Mouse (Mus musculus): ENCODE data around the gene Klf7. TPM values are rescaled to one million over a fixed set of nuclear protein-coding genes. Genes with fewer than 3 reads are reported as not detected.
A peak's percentile ranks its signal among the peaks of the same experiment; 100 is the strongest.

The Klf7 gene
- polyA plus RNA-seq, 2 experiments from 2014 or later: 30.0 to 36.1 TPM

DNA sequence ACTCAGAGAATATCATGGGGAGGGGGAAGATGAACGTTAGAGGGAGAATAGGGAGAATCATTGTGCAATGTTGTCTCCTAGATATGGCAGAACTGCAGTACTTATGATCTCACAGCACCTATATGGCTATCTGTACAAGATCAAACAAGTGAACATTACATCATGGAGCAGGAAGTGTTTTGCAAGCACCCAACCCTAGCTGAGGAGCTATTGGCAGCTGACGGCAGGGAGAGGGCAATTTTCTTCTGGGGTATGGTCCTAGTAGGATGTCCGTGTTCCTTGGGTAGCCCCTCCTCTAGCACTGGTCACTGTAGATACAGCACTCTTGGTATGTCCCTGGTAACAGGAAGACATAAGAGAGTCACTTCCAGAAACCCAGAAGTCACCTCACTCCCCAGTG, 17.4 kb downstream of the Klf7 start:
- peak; percentile 80 for ATAC-seq

DNA sequence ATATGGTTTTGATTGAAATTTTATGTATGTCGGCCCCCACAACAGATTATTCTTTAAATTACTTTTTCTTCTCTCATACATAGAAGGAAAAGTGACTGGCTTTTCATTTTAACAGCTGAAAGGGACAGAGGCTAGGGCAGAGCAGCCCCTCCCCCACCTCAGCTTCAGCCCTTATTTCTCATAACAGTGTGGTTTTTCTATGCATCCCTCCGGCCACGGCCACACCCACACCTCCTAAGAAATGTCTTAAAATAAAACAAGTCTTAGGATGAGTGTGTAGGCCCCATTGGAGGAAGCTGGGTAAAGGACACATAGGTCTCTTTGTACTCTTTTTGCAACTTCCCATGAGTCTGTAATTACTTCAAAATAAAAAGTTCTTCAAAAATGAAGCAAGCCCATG, 20.8 kb downstream of the Klf7 start:
- no peak for ATAC-seq

DNA sequence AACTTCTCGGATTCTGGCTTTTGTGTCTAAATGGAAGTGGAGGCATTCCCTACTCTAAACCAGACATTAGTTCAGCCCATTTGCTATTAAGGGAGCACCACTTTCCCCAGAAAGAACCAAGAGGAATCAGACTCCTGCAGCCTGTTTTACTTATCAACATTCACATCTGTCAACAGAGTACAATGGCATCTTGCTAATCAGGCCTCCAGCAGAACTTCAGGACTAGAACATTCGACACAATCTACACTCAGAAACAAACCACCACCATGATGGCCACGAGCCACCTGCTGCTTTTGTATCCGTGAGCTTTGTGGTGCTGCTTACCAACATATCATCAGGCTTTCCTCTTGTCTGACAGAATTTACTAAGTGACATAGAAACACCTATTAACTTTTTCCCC, 23.3 kb downstream of the Klf7 start:
- no peak for ATAC-seq

DNA sequence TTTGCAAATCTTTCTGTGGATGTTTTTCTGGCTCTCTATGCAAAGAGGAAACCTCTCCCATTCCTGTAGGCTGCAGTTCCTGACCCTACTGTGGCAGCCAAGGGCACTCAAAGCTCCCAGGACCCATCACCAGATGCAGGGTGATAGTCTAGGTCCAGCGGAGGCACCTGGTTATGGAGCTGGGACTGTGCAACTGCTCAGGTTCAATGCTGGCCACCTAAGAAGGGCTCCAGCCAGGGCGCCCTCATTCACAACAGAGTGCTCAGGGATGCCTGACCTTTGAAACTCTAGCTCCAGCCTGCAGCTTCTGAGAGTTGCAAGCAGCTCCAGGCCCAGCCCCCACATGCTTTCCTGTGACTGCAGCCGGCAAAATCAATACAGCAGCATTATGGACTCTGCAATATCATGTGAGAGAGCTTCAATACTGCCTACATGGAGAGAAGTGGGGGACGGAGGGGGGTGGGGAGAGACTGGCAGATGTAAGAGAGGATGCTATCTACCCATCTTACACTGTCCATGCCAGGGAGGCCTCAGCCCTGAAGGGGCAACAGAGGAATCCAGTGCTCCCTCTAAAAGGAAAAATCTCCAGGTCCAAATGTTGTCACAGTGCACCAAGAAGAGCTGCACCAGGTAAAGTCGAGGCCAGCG, 24.3 kb downstream of the Klf7 start:
- ATAC-seq: no peak

DNA sequence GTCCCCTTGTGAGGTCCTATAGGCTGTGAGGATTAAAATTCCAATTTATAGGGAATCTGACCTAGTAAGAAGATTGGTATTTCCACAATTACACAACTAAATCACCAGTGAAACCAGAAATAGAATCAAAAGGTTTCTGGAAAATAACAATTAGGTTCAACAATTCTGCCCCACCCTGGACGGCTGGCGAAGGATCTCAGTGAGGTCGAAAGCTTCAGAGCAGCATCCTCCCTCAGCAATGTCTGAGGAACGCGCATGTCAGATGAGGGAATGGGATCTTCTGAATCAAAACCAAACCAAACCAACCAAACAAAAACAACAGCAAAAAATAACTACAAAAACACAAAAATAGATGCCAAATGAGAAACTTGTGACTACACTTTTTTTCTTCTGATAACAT, 29.1 kb downstream of the Klf7 start:
- no peak for ATAC-seq

DNA sequence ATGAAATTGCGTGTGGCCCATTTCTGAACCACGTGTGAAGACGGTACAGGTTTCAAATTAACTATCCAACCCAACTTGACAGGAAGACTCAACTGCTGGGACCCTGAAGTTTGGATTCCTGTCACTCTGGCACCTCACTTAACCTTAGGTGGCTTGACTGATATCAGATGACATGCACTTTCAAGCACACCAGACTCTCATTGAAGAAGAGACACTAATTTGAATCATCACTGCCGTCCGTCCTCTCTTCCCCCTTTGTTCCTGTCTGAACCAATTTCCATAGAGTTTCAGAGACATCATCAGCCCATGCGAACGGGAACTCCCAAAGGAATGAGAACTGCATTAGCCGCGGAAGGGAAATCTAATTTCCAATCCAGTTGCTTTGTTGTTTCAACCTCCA, 30.5 kb downstream of the Klf7 start:
- no peak for ATAC-seq

DNA sequence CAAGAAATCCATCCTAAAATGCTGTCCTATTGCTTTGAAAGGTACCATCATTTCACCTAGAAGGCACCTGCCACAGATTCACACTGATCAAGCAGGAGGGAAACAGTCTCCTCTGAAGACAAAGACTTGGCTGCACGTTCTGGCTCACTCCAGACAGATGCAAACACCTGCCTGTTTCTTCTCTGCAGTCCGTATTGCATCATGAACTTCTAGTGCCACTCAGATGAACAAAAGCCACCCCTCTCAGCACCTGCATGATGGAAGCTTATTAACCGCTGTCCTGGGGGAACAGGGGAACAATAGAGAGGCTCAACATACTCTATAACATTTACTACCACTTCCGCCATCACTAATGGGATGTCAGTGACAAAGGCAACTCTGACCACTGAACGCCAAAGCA, 31.5 kb downstream of the Klf7 start:
- ATAC-seq: no peak

DNA sequence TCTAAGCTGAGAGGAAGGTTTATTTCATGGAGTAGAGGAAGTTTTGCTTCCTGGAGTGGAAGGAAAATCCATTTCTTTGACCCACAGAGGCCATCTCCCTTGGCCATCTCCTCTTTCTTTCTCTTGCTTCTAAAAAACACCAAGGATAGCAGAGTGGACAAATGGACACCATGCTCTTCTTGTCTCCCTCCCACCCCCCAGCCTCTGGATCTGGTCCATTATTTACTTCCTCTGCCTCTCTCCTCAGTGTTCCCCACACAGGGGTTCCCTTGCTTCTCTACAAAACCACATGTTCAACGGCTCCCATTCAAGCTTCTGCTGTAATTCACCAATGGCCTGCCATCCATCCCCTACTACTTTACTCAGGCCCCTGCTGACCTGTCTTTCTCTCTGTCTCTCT, 32.4 kb downstream of the Klf7 start:
- no peak for ATAC-seq

DNA sequence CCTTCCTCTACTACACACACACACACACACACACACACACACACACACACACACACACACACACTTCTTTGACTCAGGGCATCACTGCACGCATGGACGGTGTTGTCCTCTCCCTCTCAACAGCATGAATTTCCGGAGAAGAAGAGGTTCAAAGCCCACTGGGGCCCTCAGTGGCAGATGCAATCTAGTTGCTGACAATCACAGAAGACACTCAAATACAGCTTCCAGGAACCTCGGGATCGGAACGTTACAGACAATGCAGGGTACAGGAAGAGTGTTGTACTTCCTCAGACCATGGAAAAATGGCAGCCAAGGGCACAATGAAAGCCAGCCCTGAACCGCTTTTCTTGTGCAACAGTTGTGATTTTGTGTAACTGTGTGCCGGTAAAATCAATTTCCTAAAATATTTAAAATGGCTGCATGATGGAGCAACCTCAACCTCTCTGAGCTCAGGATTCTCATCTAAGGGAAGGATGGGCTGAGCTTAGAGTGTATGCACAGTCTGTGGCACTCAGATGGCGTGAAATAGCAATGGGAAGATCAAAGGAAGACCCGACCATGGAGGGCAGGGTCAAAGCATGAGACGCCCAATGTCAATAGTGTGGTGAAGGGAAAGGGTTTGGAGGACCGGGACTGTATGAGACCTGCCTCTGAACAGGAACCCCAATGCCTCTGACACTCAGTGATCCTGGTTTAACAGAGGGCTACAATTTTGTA, 33.3 kb downstream of the Klf7 start:
- no peak for ATAC-seq

DNA sequence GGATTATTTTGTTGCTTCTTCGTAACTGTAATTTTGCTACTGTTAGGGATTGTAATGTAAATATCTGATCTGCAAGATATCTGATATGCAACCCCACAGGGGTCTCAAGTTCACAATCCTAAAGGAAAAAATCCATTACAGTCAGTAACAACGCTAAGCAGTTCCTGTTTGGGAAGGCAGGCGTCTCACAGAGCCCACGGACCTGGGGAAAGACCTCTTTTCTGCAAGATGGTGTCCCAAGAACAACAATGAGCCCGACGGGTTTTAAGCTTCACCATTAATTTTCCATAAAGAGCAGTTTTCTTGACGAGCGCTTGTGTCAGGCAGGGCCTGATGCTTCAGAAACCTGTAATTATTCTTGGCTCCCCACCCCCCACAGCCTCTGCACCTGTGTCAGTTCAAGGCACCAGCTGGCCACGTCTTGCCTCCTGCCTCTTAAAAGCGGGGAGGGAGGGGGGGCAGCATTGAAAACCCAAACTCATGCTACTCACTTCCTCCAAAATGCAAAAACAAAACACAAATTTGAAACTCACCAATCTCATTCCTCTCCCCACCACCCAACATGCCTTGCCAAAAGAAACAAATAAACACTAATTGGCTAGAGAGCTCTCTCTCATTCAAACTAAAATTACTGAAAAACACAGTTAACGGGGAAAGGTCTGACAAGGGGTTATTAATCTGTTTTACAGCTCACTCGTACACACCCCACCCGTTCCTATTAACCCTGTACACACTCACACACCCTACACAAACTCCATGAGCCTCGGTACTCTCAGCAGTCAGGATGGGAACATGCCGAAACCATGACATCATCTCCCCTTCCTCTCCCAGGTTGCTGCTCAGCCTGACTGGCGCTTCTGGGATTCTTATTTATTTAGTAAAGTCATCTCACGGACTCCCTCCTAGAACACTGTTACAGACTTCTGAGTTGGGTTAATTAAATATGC, 34.2 kb downstream of the Klf7 start:
- peak; percentile 37 for ATAC-seq

DNA sequence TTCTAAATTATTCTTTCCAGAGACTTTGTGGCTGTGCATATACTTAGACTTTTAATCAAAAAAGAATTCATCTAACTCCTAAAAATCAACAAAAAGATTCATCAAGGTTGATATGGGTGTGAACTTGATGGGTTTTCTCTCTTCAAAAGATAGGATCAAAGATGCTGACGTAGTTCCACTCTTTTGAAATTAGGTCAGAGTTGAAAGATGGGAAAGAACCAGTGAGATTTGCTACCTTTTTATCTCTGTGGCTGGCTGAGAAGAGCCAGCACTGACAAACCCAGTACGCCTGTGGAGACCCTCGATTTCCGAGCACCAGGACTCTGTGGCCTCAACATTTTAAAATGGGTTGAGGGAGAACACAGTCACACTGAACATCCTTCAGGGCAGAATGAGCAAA, 36.2 kb downstream of the Klf7 start:
- peak; percentile 67 for ATAC-seq

DNA sequence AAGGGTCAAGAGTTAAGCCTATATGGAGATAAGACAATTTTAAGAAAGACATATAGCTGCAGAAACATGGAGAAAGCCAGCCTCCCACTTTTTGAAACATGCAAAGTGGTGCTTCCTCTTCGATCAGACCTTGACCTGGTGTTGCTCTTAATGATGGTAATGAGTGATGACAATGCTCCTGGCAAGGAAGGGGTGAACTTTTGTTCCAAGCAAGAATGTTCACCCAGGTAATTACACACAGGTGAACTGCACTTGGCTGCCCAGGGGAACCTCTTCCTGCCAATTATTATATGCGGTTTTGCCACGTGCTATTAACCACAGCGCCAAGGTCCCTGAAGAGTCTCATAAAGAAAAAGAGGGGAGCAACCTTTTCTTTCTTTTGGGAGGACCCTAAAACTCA, 36.7 kb downstream of the Klf7 start:
- peak; percentile 21 for ATAC-seq

DNA sequence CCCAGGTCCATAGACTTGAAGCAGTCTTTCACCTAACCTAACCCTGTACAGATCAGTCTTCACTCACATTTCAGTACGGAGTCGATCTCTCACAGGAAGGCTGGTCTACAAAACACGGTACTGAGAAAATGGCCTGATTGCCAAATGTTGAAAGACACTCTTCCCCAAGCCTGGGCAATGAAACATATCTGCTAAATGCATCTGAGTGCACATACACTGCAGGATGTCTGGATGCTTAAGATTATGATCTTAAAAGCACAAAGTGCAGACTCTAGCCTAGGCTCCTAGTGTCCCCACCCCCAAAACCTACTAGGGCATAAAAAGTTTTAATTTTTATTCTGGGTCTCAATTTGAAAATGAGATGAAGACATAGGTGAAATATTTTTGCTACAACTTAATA, 37.4 kb downstream of the Klf7 start:
- no peak for ATAC-seq

DNA sequence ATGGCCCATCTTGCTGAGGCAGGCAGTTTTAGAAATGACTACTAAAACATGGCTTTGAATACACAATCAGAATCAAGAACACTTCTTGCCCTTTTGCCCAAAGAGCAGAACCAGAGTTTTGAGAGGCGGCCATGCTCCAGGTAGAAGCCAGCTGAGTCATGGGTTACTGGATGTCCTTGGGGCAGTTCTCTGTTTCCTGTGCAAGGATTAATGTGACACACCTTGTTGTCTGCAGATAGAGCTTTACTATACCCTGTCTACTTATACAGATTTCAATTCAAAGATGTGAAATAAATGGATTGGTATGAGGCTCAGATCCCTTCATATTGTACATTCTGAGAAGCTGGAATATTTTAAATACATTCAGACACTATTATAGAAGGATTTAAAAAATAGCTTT, 40.3 kb downstream of the Klf7 start:
- peak; percentile 21 for ATAC-seq

DNA sequence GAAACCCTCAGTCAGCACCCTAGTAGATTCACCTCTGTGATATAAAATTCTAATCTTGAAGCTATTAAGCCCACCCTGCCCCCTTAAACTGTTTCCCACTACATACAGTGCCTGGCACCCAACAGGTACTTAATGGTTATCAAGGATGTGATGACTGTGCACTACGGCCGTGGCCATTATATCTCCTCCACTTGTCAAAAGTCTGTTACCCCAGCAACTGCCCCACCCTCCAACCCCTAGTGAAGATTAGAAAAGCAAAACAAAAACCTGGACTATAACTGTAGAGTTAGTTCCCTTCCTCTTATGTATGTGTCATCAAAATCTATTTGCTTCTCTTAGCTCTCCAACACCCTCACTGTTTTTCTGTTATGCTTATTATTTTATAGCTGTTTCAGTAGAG, 40.9 kb downstream of the Klf7 start:
- ATAC-seq: peak; percentile 17

DNA sequence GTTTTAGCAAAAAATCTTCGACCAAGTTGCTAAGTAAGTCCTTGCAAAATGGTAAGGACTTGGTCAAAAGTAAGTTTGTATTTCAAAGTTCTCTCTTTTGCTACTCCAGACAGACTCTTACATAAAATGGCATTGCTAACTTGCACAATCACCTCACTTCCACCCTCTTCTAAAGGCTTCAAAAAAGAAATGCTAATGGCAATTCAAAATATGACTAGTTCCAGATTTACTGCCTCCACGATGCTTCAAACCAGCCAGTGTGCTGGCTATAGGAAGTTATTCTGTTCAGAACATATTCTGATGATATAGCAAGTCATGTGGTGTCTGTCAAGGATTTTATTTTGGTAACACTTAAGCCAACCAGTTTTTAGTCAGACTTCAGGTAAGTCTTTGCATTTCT, 41.8 kb downstream of the Klf7 start:
- ATAC-seq: no peak

DNA sequence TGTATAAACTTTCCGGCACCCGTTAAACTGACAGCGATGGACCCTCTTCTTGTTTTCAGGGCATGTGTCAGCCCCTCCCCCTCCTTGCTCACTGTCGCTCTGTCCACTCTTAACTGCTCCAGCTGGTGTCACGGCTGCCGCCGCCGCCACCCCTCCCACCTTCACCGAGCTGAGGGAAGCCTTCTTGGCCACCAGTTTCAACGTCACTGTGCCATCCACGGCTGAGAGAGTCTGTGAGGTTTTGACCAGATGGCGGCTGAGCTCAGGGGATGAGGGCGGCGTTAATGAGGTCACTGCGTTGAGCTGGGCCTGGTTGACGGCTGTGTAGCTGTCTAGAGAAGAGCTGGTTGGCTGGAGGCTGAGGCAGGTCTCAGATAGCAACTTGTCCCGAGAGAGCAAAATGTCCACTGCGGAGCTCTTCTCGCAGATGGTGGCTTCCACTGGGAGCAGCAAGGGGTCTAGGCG, 43.3 kb downstream of the Klf7 start:
- no peak for ATAC-seq

DNA sequence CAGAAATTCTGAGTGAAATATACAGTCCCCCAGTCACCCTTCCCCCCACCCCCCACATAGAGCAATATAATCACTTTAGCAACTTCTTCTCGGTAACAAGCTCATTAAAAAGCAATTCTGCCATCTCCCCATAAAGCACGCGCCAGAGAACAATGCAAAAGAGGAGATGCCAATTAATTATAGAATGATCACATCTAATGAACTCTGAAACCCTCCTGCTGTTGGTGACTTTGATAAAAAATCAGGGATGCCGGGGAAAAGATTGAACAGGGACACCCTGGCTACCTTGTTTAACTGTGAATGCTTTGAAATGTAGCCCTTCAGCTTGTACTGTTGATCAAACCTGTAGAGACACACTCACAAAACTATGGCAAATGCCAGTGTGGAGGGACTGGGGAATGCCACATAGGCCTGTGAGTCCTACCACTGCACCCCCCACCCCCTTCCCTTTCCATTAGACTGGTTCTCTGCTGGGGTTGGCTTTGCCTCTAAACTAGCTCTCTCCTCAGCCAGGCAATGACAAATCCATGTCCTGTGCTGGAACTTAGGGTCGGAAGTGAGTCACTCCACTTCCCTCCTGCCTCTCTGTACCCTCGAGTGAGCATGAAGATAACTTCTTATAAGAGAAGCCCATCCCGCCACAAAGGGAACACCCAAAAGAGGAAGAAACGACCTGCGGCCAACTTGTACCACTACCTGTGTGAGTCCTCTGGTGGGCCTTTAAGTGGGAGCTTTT, 43.9 kb downstream of the Klf7 start:
- no peak for ATAC-seq

DNA sequence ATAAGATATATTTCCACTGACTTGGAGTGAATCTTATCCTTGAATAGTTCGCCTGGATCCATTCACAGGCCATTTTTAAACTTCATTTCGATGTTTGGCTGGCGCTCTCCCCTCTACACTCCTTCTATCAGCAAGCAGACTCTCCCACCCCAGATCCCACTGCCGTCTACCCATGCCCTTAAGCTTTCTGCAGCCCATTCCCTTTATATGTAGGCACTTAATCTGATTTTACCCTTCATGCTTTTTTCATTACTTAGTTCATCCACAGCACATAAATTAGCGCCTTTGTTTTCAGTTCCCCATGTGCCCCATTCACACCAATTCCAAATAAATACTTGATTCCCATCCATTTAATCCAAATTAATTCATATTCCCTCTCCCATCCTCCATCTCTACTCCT, 48.0 kb downstream of the Klf7 start:
- ATAC-seq: no peak

DNA sequence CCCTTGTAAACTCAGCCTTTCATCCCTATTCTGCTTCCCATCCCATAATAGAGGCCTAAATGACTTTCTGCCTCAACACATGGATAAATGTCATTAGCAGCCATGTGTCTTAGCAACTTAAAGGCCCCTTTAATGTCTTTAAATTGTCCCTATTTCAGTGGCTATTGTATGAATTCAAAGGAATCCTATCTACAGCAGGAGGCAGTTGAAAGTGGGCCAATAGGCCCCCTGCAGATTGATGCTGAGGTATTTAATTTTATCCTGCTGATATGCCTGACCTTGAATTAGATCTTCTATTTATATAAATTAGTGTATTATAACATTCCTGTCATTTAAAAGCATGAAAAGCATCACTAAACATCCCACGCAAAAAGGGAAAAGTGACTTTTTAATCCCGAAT, 51.1 kb downstream of the Klf7 start:
- no peak for ATAC-seq

DNA sequence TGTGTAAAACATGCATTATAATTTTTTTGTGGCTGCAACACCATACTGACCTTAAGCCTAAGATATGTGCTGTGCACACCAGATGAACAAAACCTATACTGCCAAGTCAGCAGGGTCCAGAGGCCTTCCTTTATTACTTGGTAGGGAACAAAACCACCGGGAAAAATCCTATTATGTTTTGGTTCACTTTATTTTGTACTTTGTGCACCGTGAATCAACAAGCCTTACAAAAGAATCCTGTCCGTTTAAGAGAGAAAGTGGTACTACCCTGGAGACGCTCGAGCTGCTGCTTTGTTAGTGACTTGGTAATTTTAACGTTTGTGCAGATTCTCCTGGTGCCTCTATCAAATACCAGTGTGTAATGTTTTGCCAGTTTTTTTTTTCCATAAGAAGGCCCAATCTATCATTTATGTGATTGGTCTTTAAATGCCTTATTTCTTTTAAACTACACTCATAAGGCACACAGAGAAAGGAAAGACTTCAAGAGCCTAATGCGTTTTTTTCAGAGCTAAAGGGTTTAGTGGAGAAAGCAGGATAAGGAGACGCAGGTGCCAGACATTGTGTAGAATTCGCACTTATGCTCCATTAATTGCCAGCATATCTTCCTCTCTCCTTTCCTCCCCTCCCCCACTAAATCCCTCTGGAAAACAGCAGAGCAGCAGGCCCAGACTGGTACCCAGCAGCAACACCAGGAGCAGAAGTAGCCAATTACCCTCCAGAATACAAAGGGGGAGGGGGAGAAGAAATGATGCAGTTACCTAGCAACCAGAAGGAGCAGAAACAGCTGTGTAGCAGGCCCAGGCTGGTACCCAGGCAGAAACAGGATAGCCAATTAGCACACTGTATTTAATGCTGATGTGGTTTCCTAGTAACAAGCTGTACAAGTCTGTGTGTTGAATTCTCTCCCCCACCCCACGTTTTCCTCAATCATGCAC, 55.5 kb downstream of the Klf7 start:
- no peak for ATAC-seq

DNA sequence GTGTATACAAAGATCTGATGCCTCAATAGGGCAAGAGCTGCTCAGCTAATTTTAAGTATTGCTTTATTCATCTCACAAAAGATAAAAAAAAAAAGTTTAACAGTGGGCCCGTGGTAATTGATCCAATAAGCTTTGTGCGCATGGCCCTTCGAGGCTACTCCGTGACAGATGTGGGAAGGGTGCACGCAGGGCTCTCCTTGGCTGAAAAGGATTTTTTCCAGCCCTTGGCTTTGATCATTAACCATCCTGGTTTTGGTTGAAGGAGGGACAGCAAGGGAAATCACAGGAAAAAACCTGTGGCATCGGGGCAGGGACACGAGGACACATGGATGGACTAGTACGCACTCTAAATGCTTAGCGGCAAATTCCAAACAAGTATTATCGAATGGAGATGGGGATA, 60.6 kb downstream of the Klf7 start:
- ATAC-seq: no peak

All from CD4-positive, CD25-positive, alpha-beta regulatory T cell, adult 4 months (primary cell).